Mouse (Mus musculus): ENCODE measurements around the gene Cuedc2. TPM values are rescaled to one million over a fixed set of nuclear protein-coding genes. Genes with fewer than 3 reads are reported as not detected.
A peak's percentile ranks its signal among the peaks of the same experiment; 100 is the strongest.

Gene Cuedc2
- total and polyA plus RNA-seq, 3 experiments: 251 to 302 (median 297) TPM

- H3K9me3 ChIP-seq (replicated peaks; ENCODE audit: insufficient read depth, low read length): no peaks in the 10 kb centered on the region
- no peaks in the 10 kb centered on the region for H3K27me3 ChIP-seq (ENCODE audit: control insufficient read depth in 1 of 2, insufficient read depth in 2 of 2, low read length in 2 of 2)
- peak within 1 kb of the TSS; percentile 80 for H3K27ac ChIP-seq (ENCODE audit: control insufficient read depth, low read depth, low read length)
- peak; percentile 99 for DNase-seq (ENCODE audit: low read depth, low spot score)
- peaks cover 6 to 20% of the 10 kb centered on the region in 2 experiments for H3K4me1 ChIP-seq (ENCODE audit: control insufficient read depth in 1 of 2, insufficient read depth in 2 of 2, low read length in 2 of 2)
- peaks cover 3% of the 10 kb centered on the region; the same call in 1 of the 2 replicates for H3K79me2 ChIP-seq (ENCODE audit: control insufficient read depth, insufficient read depth, low read length, poor library complexity)
- H3K4me3 ChIP-seq (ENCODE audit: control insufficient read depth in 1 of 2, insufficient read depth in 1 of 2, low read depth in 2 of 2, low read length in 2 of 2): peak within 1 kb of the TSS; percentile 77 to 82
- H3K36me3 ChIP-seq (ENCODE audit: control insufficient read depth in 1 of 2, insufficient read depth in 2 of 2, low read length in 2 of 2): peaks cover 0 to 14% of the 10 kb centered on the region in 2 experiments; a peak in 2 of 4 replicates
- H3K9ac ChIP-seq (ENCODE audit: control insufficient read depth, low read depth, low read length, poor library complexity, severe bottlenecking): peak within 1 kb of the TSS; percentile 92
- TF ChIP-seq USF2 (IDR thresholded peaks at IDR 0.05; ENCODE audit: borderline replicate concordance in 1 of 2, insufficient read depth in 1 of 2, low read depth in 1 of 2, low read length in 2 of 2): no peak
- peak; percentile 87 for TF ChIP-seq SMC3 (IDR thresholded peaks at IDR 0.05; ENCODE audit: low read depth, low read length)
- TF ChIP-seq MAX (IDR thresholded peaks at IDR 0.05; ENCODE audit: low read length): no peak; the same call in 1 of the 2 replicates
- peak; percentile 40; the same call in 1 of the 2 replicates for TF ChIP-seq BHLHE40 (IDR thresholded peaks at IDR 0.05; ENCODE audit: borderline replicate concordance, low read depth, low read length)
- TF ChIP-seq EP300 (IDR thresholded peaks at IDR 0.05; ENCODE audit: low read depth in 1 of 2, low read length in 2 of 2): peak; percentile 36 to 52; a peak in 1 of 4 replicates
- TF ChIP-seq JUND (IDR thresholded peaks at IDR 0.05; ENCODE audit: low read depth, low read length): no peak
- peak; percentile 74 for TF ChIP-seq RAD21 (IDR thresholded peaks at IDR 0.05; ENCODE audit: low read depth, low read length)
- no peak for TF ChIP-seq ZKSCAN1 (IDR thresholded peaks at IDR 0.05; ENCODE audit: low read depth, low read length)
- no peak for TF ChIP-seq USF1 (IDR thresholded peaks at IDR 0.05; ENCODE audit: low read depth, low read length)
- TF ChIP-seq ZMIZ1 (IDR thresholded peaks at IDR 0.05; ENCODE audit: low read depth, low read length): 0 out of 2 replicates have a peak, but pooled peaks have one; percentile 11
- peak; percentile 96 to 97 (median 96) for TF ChIP-seq CTCF (IDR thresholded peaks at IDR 0.05 in 2 of 3, conservative IDR thresholded peaks at IDR 0.05 in 1 of 3; ENCODE audit: control insufficient read depth in 1 of 3, insufficient read depth in 1 of 3, low read depth in 2 of 3, low read length in 3 of 3, poor library complexity in 1 of 3, severe bottlenecking in 1 of 3)
- no peak; the same call in 1 of the 2 replicates for TF ChIP-seq MXI1 (IDR thresholded peaks at IDR 0.05; ENCODE audit: low read depth, low read length)
- no peak for TF ChIP-seq POLR2AphosphoS5 (IDR thresholded peaks at IDR 0.05; ENCODE audit: borderline replicate concordance, low read depth, low read length)
- TF ChIP-seq GABPA (IDR thresholded peaks at IDR 0.05; ENCODE audit: low read depth, low read length): no peak
- peak; percentile 62 to 77; a peak in 3 of 4 replicates for TF ChIP-seq POLR2A (IDR thresholded peaks at IDR 0.05; ENCODE audit: control insufficient read depth in 1 of 2, insufficient read depth in 1 of 2, low read depth in 1 of 2, low read length in 2 of 2, poor library complexity in 1 of 2)
- TF ChIP-seq TAL1 (IDR thresholded peaks at IDR 0.05; ENCODE audit: low read length): no peak
- no peak for TF ChIP-seq ZNF384 (IDR thresholded peaks at IDR 0.05; ENCODE audit: low read depth, low read length)
- peak; percentile 70 for TF ChIP-seq CHD2 (IDR thresholded peaks at IDR 0.05; ENCODE audit: low read length)
- TF ChIP-seq ETS1 (IDR thresholded peaks at IDR 0.05; ENCODE audit: low read depth, low read length): peak; percentile 64
- TF ChIP-seq MAZ (IDR thresholded peaks at IDR 0.05; ENCODE audit: low read depth, low read length): peak; percentile 98
- TF ChIP-seq MYC (IDR thresholded peaks at IDR 0.05; ENCODE audit: low read depth, low read length): no peak; the same call in 1 of the 2 replicates
- peak; percentile 81 for TF ChIP-seq ELF1 (IDR thresholded peaks at IDR 0.05; ENCODE audit: low read depth, low read length)
- TF ChIP-seq GATA1 (IDR thresholded peaks at IDR 0.05; ENCODE audit: low read depth, low read length): no peak
- TF ChIP-seq SIN3A (IDR thresholded peaks at IDR 0.05; ENCODE audit: low read length): peak; percentile 94
- TF ChIP-seq ZC3H11A (IDR thresholded peaks at IDR 0.05; ENCODE audit: low read depth, low read length): peak; percentile 61; the same call in 1 of the 2 replicates
- peak; percentile 10; the same call in 1 of the 2 replicates for TF ChIP-seq KAT2A (conservative IDR thresholded peaks at IDR 0.05; ENCODE audit: low read depth, low read length)
- TF ChIP-seq POLR2AphosphoS2 (IDR thresholded peaks at IDR 0.05; ENCODE audit: low read length): no peak
- no peak for TF ChIP-seq MYB (IDR thresholded peaks at IDR 0.05; ENCODE audit: low read depth, low read length)
- no peak for TF ChIP-seq TBP (IDR thresholded peaks at IDR 0.05; ENCODE audit: low read depth, low read length)
- no peak for TF ChIP-seq MAFK (IDR thresholded peaks at IDR 0.05; ENCODE audit: borderline replicate concordance, low read depth, low read length)
- no peak for TF ChIP-seq MEF2A (IDR thresholded peaks at IDR 0.05; ENCODE audit: extremely low read depth, insufficient replicate concordance, low read depth, low read length, poor library complexity, severe bottlenecking)
- no peak for TF ChIP-seq E2F4 (IDR thresholded peaks at IDR 0.05; ENCODE audit: borderline replicate concordance, low read depth, low read length)
- peak; percentile 63 for TF ChIP-seq HCFC1 (IDR thresholded peaks at IDR 0.05; ENCODE audit: low read depth, low read length)
- no peak for TF ChIP-seq UBTF (IDR thresholded peaks at IDR 0.05; ENCODE audit: borderline replicate concordance, insufficient read depth, low read depth, low read length)
- peak; percentile 59; the same call in 1 of the 2 replicates for TF ChIP-seq RCOR1 (IDR thresholded peaks at IDR 0.05; ENCODE audit: low read depth, low read length)
- no peak for TF ChIP-seq CHD1 (IDR thresholded peaks at IDR 0.05; ENCODE audit: low read depth, low read length)
These were observed 34.2 kb downstream of the Cuedc2 start, which contains the start of gene Nfkb2 for GRCm38 (mm10) chr19:46304216-46304841. Gene Nfkb2 (plus strand): TSS chr19:46304320.

All from MEL (cell line).